Mouse (Mus musculus) lung, embryonic 16.5 days (tissue): ENCODE data around the gene Arhgef28. TPM values are rescaled to one million over a fixed set of nuclear protein-coding genes. Genes with fewer than 3 reads are reported as not detected.

Experiments
- ATAC-seq: fragments of 200-750 bp; cut with Nextera tagmentation; 2 replicates; pipeline ENCODE4 v1.8.0; 2017; ENCODE audit warnings: low read depth, mild to moderate bottlenecking, moderate library complexity
- H3K27ac ChIP-seq: fragments of 300-500 bp; sonication (generic); 2 replicates; pipeline ENCODE4 v1.5.1; 2014; ENCODE audit warnings: mild to moderate bottlenecking, control low read depth, low read length
- H3K27me3 ChIP-seq: fragments of 300-500 bp; sonication (generic); 2 replicates; pipeline ENCODE4 v1.6.1; 2014; ENCODE audit warnings: low read depth, low read length, mixed read lengths; ENCODE audit not compliant: control insufficient read depth, insufficient read depth
- H3K36me3 ChIP-seq: fragments of 300-500 bp; sonication (generic); 2 replicates; pipeline ENCODE4 v1.6.1; 2014; ENCODE audit warnings: low read length; ENCODE audit not compliant: control insufficient read depth, insufficient read depth
- H3K4me1 ChIP-seq: fragments of 300-500 bp; sonication (generic); replicated peaks from 2 replicates; pipeline ENCODE4 v1.6.1; 2014; ENCODE audit warnings: low read length, mixed read lengths; ENCODE audit not compliant: control insufficient read depth, insufficient read depth
- H3K4me2 ChIP-seq: fragments of 300-500 bp; sonication (generic); 2 replicates; pipeline ENCODE4 v1.6.1; 2014; ENCODE audit warnings: low read depth, low read length, control low read depth
- H3K4me3 ChIP-seq: fragments of 300-500 bp; sonication (generic); 2 replicates; pipeline ENCODE4 v1.5.1; 2014; ENCODE audit warnings: mild to moderate bottlenecking, low read length, control low read depth
- H3K9ac ChIP-seq: fragments of 300-500 bp; sonication (generic); 2 replicates; pipeline ENCODE4 v1.6.1; 2014; ENCODE audit warnings: low read length, control low read depth
- H3K9me3 ChIP-seq: fragments of 300-500 bp; sonication (generic); 2 replicates; pipeline ENCODE4 v1.6.1; 2016; ENCODE audit warnings: low read length; ENCODE audit not compliant: control insufficient read depth
- WGBS: fragments of 180-500 bp; shearing (Covaris S2); extraction: QIAGEN DNeasy Blood & Tissue Kit; methylation state at CpG from one replicate; pipeline ENCODE4 v1.1.7; 2014; 5-methylcytosine and 5-hydroxymethylcytosine counted together
- polyA plus RNA-seq: library from polyadenylated mRNA; unstranded; fragments of >200 nt; fragmentation: Nextera tagmentation; extraction: Ambion mirVana; gene quantifications from 2 replicates; pipeline ENCODE4 v1.2.1, GENCODE M21; 2015

The Arhgef28 gene
- polyA plus RNA-seq, 1 experiment from 2014 or later: 21.7 TPM

DNA sequence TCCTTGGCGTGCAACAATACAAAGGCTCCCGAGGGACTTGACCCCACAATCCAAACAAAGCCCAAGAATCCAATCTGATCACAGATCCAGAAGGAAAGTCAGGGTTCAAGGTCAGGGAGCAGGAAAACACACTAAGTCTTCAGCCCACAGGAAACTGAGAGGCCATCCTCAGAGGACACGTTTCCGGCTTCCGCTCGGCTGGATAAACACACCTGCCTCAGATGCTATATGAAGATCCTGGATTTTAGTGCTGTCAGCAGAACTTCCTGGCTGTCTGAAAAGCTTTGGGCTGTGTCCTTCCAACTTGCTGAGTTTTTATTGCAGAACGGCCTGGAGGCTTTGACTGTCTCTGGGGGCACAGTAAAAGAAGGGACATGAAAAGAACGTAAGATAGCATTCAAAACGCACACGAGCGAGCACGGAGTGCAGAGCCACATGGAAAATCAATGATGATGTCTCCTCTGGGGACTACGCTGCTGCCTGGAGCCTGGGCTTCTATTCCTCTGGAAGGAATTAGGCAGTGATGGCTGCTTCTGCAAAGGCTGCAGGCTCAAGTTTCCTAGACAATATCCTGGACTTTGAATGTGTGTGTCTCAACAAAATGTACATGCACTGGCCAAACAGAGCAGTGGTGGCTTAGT lies 338.8 kb downstream of the Arhgef28 start:
- no peaks in the 10 kb centered on the region for H3K27me3 ChIP-seq
- no peak overlapping the region for H3K4me3 ChIP-seq
- H3K9me3 ChIP-seq: no peaks in the 10 kb centered on the region
- H3K4me2 ChIP-seq: no peak overlapping the region
- no peak overlapping the region for H3K9ac ChIP-seq
- ATAC-seq: 0 out of 2 replicates have a peak, but pooled peaks have one; percentile 20
- H3K27ac ChIP-seq: no peak overlapping the region
- no peaks in the 10 kb centered on the region for H3K36me3 ChIP-seq
- WGBS: 66% methylated on average over 13 of the region's 13 CpGs
- H3K4me1 ChIP-seq: 0 out of 2 replicates have a peak, but pooled peaks cover 6% of the 10 kb centered on the region

DNA sequence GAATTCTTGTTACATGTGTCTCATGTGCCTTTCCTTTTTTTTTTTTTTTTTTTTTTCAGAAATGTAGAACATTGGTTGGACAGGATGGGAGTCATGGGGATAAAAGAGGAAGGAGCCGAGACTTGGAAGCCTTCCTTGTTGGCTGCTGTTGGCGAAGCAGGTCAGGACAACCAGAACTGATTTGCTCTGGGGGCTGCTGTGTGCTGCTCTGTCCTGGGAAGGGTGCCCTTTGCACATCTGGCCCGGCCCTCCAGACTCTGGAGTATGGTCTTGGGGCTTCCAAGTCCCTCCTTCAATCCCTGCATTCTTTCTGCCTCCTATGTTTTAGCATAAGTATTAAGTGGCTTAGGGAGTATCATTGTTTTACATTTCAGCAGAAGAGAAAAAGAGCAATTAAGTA lies 347.2 kb downstream of the Arhgef28 start:
- H3K4me1 ChIP-seq: no peaks in the 10 kb centered on the region; the same call in 1 of the 2 replicates
- no peak for ATAC-seq
- H3K27ac ChIP-seq: no peak overlapping the region
- H3K9me3 ChIP-seq: no peaks in the 10 kb centered on the region
- H3K9ac ChIP-seq: no peak overlapping the region
- H3K36me3 ChIP-seq: no peaks in the 10 kb centered on the region
- WGBS: 83% methylated on average over 3 of the region's 3 CpGs
- no peaks in the 10 kb centered on the region for H3K27me3 ChIP-seq
- no peak overlapping the region for H3K4me2 ChIP-seq
- H3K4me3 ChIP-seq: no peak overlapping the region

DNA sequence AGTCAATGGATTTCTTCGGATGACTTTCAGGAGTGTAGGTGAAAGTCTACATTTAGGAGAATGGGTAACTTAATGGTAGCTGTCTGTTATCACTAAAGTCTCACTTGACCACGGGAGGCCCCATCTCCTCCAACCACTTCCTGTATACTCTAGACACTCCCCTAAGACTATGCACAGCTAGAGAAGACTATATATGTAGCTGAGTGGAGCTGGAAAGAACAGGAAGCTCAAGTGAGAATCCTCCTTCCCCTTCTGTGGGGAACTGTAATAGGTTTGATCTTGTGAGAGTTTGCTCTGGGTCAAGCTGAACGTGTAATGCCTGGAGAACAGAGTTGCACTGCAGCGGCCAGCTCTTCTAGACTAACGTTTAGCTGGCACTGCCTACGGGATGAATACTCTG lies 348.4 kb downstream of the Arhgef28 start:
- no peak for ATAC-seq
- Histone ChIP-seq H3K4me1 (peaks cover 6% of the 10 kb centered on the region), H3K27ac (no peak overlapping the region), H3K36me3 (no peaks in the 10 kb centered on the region), H3K9ac (no peak overlapping the region), H3K4me3 (no peak overlapping the region), H3K4me2 (no peak overlapping the region), H3K27me3 (no peaks in the 10 kb centered on the region), H3K9me3 (no peaks in the 10 kb centered on the region)
- 48% methylated on average over 6 of the region's 6 CpGs for WGBS

DNA sequence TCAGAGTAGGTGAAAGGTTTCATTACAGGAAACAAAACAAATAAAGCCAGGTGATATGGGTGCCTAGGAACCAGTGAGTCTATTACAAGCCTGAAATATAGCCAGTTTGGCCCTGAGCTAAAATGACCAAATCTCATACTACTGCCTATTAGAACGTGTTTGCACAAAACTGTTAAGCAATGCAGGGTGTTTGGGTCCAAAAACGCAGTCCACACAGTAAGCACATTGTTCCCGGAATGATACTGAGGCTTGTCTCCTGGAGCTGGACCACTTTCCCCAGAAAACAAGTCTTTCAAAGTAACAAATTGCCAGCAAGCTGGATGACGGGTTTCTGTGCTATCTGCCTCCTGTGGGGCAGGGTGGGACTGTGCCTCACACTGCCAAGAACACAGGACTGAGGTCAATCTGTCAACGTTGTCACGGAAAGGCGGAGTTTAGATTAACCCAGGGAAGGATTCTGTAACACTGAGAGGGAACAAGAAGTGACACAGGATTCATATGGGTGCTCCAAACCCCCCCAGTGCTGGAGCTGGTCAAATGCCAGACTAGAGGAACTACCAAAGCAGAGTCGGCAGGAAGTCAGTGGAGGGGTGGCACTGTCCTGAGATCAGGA lies 352.8 kb downstream of the Arhgef28 start:
- Histone ChIP-seq H3K36me3 (no peaks in the 10 kb centered on the region), H3K9ac (no peak overlapping the region), H3K9me3 (no peaks in the 10 kb centered on the region), H3K27ac (no peak overlapping the region), H3K4me3 (no peak overlapping the region), H3K27me3 (no peaks in the 10 kb centered on the region), H3K4me1 (peaks cover 6% of the 10 kb centered on the region), H3K4me2 (no peak overlapping the region)
- peak; percentile 54; the same call in 1 of the 2 replicates for ATAC-seq
- 34% methylated on average over 8 of the region's 8 CpGs for WGBS

Other genes with a start within 250 kb of the Arhgef28 start
- gene Utp15, start 56.6 kb upstream of the Arhgef28 start, polyA plus RNA-seq: 26.4 and 28.6 TPM in 2 replicates
- 16.8 and 17.2 TPM in 2 replicates for gene Ankra2, start 56.6 kb upstream of the Arhgef28 start, polyA plus RNA-seq
- gene Gm21976, start 73.4 kb upstream of the Arhgef28 start, polyA plus RNA-seq: not detected in 2 replicates
- 621 and 661 TPM in 2 replicates for gene Btf3, start 110.6 kb upstream of the Arhgef28 start, polyA plus RNA-seq
- 0.08 TPM in 1 of 2 replicates, not detected in the other for gene Foxd1, start 147.8 kb upstream of the Arhgef28 start, polyA plus RNA-seq